Mouse (Mus musculus) 3T3-L1 (cell line): ENCODE measurements around the gene Tmem189.
A peak's percentile ranks its signal among the peaks of the same experiment; 100 is the strongest.

Source experiments
- DNase-seq: peaks from one replicate; pipeline ENCODE4 v3.0.0-alpha.2; 2015; ENCODE audit warnings: low read depth, low spot score

The Tmem189 gene

DNA sequence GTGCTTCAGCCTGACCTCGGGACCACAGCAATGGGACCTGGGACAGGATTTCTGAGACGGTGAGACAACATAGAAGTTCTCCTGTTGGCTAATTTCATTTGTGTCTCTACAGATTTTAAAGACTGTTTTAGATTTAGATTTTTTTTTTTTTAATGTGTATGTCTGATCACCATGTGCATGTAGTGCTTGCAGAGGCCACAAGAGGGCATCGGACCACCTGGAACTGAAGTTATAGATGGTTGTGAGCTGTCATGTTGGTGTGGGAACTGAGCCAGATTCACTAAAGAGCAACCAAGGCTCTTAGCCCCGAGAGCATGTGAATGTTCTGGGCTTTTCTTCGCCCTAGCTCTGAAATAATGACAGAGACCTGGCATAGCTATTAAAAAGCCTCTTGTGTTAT lies 9.0 kb downstream of the Tmem189 start:
- DNase-seq, result peak; percentile 88

DNA sequence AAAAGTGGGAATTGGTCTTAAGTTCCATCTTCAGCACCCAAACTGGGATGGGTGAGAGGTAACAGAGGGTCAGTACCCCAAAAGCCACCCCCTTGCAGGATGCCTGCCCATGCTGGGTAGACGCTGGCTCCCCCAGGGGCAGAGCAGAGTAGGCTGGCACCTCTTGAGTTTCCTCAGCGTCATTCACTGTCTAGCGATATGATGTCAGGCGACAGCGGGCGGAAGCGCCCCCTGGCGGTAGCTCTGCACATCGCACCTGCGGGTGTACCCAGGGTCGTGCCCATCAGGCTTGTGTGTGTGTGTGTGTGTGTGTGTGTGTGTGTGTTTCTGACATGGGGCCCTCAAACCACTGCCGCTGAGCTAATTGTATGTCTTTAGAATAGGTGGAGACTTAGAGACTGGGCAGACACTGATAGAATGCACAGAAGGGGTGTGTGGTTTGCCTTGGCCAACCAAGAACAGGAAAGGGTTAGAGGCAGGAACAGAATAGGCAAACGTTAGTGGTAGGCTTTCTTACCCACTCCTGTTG lies 9.7 kb downstream of the Tmem189 start:
- DNase-seq, result peak; percentile 72

DNA sequence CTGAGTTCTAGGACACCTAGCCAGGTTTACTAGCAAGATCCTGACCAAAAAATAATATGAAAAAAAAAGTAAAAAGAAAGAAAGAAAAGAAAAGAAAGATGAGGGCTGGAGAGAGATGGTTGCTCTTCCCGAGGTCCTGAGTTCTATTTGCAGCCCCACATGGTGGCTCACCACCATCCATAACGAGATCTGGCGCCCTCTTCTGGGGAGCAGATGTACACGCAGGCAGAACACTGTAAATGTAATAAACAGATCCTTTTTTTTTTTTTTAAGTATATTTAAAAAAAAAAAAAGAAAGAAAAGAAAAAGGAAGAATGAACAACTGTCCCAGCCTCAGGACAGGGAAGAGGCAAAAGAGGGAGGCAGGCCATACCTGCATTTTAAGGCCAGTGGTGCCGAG lies 11.0 kb downstream of the Tmem189 start:
- no peak for DNase-seq

DNA sequence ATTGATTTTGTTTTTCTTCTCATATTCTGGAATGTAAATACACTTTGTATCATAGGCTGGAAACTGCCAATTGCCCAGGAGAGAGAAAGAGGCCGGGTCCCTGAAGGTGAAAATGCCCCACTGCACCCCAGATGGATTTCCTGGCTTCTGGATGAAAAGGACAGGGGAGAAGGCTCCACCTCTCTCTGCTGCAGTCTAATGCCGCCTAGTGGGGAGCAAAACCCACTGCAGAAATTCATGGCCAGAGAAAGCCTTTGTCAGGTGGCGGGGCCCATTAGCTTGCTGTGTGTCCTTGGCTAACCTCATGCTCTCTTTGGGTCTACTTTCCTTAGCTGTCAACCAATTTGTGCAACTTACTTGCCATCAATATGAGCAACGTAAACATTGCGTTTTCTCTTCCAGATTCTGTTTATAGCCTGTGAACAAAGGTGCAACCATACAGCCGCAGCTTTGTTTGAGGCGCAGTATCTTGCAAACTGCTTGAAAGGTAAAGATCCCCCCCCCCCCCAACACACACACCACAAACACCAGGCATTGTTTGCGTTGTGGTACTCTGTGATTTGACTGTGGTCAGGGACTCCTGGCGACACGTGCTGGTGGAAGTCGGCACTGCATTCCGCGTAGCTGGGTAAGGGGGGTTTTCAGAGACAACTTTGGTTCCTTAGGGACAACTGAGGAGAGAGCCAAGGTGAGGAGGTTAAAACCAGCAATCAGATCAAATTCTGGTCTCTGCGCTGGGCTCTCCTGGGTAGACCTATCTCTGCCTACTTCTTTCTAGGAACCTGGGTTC lies 14.3 kb downstream of the Tmem189 start:
- DNase-seq, result peak; percentile 65

DNA sequence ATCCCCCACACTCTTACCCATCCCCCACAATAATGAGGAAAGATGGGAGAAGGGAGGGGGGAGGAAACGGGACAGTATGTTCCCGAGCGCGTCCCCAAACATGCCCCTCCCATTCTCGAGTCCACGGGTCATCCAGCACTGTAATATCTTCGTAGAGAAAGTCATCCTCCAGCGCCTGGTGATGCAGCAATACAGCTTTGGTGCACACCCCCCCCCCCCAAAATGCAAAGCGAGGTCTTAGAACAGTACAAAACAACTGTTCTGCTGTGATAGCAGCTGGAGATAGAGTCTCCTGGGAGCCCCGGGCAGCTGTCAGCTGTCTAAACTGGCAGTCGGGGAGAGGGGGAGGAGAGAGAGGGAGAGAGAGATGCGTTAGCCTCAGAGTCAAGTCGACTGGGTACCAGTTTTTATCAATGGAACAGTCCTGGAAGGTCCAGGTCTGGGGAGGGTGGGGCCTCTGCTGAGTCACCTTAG lies 17.4 kb downstream of the Tmem189 start:
- peak; percentile 48 for DNase-seq

DNA sequence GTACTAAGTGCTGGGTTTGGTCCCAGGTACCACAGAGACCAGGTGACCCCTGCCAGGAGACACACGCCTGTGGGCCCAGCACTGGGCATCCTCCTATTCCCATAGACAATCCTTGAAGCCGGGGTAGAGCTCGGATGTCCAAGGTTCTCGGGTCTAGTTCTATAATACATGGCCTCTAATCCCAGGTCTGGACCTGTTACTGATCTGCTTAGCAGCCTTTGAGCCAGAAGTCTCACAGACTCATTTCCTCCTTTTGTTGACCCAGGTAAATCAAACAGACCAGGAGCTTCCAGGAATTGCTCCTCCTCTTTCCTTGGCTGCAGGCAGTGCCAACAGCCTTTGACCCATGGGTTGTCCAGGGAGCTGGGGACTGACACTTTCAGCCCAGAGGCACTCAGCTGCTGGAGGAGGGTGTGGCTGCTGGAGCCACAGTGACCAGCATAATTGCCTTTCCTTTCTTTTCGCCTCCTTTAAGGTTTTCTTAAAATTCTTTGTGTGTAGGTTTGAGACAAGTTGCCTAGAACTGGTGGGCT lies 18.5 kb downstream of the Tmem189 start:
- no peak for DNase-seq

DNA sequence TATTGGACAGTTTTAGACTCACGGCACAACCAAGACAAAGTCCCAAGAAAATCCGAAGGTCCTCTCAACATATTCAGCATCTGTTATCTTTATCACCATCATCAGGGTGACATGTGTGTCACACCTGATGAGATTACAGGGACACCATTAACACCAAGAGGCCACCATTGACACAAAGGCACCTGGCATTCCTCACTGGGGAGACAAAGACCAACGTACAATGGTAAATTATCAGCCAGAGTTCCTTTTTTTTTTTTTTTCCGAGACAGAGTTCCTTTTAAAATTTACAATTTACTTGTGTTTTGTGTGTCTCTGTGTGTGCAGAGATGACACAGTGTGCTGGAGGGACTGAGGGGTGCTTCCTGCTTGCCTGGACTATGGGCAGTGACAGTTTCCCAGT lies 20.2 kb downstream of the Tmem189 start:
- DNase-seq, result no peak

DNA sequence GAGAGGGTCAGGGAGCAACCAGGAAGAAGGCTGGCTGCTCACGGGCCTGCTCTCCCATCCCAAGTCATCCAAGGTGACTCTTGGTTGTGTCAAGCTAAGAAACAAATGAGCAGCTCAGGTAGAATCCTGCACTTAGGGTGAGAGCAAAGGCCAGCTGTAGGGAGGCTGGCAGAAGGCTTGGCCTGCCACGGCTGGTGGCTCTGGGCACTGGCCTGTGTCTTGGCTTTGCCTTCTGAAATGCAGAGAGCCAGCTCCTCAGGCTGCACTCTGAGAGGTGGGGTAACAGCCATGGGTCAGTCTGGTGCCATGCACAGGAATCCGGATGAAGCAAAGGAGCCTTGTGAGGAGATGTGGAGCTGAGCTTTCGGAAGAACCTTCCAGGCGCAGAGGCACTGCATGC lies 21.2 kb downstream of the Tmem189 start:
- DNase-seq, result no peak

DNA sequence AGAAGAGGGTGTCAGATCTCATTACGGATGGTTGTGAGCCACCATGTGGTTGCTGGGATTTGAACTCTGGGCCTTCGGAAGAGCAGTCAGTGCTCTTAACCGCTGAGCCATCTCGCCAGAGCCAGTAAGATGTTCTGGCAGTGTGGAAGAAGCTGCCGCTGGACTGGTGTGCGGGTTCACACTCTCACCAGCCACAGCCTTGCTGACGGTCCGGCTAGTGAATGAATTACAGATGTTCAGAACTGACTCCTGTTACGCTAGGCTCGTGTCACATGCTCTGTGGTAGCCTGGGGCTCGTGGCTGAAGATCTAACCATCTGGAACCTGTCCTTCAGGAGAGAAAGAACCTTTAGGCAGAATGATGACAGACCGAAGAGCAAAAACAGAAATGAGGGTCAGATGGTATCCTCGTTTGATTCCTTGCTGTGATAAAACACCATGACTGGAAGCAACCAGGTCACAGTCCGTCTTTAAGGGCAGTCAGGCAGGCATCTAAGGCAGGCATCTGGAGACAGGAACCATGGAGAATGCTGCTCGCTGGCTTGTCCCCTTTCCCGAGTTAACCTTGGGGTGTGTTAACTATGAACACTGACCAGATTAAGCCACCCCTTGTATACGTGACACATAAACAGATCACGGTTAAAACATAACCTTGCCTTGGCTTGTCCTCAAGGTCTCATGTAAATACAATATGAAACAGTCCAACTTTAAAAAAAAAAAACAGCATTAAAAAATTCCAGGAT lies 23.5 kb downstream of the Tmem189 start:
- DNase-seq, result no peak

DNA sequence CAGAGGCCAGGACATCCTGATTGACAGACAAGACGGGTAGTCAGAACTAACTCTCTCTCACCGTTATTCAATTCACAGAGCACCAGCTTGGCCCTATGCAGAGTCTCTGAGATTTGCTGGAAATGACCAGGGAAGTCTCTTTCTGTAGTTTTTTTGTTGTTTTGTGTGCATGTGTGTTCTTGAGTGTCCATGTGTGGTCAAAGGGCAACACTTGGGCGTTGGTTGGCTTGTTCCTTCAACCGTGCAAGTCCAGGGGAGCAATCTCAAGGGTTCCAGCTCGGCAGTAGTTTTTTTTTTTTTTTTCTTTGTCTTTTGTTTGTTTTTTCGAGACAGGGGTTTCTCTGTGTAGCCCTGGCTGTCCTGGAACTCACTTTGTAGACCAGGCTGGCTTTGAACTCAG lies 26.9 kb downstream of the Tmem189 start:
- no peak for DNase-seq

DNA sequence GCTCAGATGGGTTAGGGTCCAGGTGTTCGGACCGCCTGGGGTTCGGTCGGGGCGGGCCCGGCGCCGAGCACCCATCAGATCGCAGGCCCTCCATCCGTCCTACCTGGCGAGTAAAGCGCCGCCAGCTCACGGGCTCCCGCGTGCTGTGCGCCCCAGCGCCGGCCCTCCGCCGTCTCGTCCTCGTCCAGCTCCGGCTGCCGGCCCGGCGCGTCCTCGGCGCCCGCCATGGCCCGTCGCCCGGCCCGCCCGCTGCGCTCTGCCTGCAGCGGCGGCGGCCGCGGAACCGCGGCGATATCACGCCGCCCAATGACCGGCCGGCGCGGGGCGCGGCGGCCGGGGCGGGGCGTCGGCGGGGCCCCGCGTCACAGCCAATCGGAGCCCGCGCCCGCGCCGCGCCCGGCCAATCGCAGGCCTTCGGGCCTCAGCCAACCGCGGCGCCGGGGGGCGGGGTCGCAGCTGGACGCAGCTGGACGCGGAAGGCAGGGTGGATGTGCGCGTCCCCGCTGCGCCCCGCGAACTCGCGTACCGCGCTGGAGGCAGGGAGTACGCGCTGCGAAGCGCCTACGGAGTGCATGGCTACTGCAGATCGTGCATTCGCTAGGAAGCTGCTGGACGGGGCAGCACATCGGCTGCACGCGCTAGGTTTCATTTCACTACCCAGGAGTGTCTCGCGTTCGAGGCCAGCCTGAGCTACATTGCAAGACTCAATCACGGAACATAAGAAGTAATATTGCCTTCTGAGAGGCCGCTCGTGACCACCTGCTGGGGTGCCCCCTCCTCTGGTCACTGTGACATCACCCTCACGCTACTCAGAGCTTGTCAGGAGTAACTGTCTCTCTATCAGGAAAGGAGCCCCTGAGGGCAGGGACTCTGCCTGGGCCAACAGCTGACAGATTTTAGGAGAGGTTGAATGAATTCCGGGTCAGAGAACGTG lies 28.1 kb downstream of the Tmem189 start, which contains the start of gene Gm20431:
Gene Gm20431 (minus strand): TSS at position 227 of the 934 bp plus-strand sequence.
- peak; percentile 86 for DNase-seq

DNA sequence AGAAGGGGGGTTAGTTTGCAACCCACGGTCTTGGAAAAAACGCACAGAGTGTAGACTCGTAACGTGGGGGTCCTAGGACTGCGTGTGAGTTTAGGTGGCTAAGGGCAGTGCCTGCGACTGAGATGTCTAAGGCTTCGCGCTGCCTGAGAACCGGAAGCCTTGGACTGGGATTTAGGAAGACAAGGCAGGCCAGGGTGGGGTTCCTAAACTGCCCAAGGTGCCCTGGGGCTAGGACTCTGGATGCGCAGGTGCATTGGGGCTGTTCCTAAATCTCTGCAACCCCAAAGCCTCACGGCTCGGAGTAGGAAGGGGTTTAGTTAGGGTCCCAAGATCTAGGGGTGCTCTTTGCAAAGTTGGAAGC lies 29.0 kb downstream of the Tmem189 start:
- peak; percentile 68 for DNase-seq

DNA sequence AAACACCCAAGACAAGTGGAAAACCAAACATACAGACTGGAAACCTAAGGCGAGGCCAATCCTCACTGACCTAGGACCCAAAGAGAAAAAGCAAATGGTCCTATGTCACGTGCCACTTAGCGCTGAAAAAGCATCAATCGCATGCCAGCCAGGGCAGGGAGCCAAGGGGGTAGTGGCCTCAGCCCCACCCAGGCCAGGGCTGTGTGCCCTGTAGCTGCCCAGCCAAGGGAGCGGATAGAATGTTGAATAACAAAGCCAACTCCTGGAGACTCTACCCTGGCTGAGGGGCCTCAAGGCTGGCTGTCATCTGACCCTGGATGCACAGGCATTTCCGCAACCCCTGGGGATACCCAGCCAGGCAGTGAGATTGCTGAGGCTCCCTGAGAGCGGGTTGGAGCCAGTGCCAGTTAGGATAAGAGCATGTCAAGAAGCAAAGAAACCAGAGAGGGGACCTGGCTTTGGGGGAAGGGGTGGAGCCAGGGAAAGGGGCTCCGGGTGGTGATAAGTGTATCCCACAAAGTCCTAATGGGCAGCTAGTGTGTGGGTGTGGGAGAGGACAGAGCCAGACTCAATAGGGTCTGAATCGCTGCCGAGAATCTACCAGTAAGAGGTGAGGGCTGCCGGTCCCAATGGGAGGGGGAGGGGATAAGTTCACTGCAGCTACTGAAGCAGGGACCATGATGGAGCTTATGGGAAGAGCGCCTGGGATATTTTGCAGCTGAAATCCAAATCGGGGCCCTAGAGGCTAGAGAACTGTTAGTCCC lies 29.6 kb downstream of the Tmem189 start:
- peak; percentile 31 for DNase-seq

DNA sequence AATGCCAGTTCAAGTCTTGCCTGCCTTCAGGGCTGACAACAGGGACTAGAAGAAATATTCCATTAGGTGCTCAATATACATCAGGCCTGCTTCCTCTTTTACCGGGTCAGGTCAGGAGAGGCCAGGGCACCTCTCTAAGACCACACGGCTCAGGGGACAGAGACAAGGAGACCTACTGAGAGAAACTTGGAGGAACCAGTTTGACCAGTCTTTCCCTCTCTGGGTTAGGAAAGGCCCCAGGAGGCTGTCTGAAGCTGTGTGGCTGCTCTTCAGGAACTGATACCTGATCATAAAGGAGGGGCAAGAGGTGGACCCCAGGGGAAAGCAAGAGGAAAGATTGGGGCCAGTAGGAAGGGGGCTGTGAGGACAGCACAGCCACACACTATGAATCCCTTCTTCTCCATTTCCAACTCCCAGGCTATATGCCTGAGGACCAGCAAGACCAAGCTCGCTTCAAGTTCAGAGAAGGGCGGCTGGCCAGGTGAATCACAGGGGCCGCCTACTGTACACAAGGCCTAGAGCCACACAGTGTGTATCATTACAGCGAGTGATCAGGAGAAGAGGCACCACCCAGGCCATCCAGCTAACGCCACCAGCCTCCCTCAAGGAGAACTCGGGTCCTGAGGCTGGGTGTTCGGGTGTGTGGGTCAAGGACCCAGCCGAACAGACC lies 30.3 kb downstream of the Tmem189 start:
- no peak for DNase-seq

DNA sequence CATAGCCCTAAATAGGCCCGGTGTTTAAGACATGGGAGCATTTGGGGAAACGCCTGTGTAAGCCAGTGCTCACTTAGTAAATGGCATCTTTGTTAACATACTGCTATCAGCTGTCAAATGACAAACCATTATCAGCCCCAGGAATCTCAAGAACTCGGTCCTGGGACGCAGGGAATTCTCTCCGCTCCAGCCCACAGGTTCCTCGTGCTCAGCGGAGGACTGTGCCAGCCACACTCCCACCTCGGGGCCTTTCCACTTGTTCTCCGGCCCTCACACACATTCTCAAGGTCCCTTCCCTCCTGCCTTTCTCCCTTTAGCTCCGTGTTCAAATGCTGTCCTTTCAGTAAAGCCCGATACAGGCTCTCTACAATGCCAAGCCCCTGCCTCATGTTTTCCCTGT lies 30.9 kb downstream of the Tmem189 start:
- no peak for DNase-seq

DNA sequence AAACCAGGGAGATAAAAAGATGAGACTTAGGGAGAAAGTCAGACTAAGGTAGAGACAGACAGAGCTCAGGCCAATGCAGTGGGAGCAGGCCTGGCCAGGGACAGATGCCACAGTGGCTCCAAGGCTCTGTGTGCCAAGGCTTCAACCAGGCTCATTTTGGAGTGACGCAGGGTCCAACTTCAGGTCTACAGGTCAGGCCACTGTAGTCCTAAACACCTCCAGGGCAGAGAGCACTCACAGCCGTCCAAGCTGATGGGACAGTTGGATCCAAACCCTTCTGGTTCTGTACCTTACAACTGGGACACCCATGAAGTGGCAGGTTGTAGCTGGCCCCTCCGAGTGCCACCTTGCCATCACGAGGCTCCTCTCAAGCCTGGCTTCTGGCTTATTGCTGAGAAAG lies 31.6 kb downstream of the Tmem189 start:
- DNase-seq, result no peak

DNA sequence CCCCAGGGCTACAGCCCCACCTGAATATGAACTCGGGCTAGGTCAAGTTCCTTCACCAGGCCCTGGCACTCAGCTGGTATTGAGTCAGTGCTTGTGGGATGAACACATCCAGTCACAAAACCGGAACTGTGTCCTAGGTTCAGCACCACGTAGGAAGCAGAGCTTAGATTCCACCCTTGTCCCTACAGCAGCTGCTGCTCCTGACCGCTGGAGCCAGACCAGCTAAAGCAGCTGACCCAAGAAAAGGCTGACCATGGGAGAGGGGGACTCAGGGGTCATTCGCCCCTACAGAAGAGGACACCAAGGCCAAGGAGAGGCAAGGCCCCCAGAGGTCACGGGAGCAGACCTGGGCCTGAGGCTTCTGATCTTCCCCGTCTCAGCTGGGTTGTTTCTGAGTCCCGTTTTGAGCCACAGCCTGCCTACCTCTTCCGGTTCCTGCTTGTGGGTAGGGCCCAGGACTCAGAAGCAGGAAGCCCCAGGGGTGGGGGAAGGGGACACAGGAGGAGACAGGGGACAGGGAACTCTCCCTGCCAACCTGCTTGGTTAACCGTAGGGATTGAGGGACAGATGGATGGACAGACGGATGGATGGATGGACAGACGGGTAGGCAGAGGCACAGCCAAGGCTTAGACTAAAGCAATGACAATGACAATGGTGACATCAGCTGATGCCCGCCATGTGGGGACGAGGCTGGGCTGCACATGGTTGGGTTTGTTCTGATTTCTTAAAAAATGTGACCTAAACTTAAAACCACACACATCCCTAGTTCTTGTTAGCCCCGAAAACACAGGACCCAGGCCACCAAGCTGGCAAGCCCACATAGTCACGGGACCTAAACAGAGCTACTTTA lies 32.8 kb downstream of the Tmem189 start:
- DNase-seq, result no peak

DNA sequence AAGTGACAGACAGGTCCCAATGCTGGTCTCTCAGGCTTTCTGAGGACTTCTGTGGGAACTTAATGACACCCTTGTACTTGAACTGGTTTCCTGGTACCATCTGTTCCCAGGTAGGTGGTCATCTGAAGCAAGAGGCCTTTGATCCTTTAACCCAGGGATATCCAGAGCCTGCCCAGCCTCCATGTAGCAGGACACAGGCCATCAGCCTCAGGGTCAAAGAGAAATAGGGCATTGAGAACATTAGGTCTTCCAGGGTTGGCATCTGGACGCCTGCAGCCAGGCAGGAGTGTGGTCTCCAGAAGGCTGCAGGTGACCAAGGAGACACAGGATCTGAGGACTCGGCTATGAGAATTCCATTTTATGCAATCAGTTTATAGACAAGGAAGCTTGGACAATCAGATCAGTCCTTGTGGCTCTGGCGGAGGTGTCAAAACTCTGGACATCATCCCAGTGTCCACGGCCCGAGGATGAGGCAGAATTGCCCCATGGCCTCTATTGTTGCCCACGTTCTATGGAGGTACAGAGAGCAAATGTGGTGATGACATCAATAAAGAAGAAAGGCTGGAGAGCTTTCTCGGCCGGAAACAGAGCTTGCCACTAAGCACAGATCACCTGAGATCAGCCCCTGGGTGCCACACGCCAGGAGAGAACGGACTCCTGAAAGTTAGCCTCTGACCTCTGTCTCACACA lies 34.6 kb downstream of the Tmem189 start:
- no peak for DNase-seq

DNA sequence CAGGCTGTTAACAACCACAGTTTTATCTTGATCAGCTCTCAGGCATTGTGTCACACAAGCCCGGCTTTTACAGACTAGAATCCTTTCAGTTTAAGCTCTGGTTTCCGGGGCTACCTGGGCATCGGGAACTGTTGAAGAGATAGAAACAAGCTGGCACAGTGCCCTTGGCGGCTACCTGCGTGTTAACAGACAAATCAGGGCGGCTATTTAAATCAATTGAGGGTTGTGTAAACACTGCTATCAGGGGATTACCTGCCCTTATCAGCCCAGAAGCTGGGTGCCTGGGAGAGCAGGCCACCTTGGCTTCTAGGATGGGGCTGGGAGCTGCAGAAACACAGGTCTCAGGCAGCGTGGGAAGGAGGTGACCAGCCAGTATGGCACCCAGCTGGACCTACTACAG lies 36.9 kb downstream of the Tmem189 start:
- no peak for DNase-seq
